Mouse (Mus musculus) natural killer cell, adult 2 months (primary cell): Measurements from ENCODE around the gene Gyg.
"Not testable (repeated sequence)": the region's sequence is repeated elsewhere in the genome, so short reads cannot be mapped to it uniquely, and the experiment has no call there.

Experiments
- DNase-seq, 2 experiments: peaks; one replicate each; pipeline ENCODE4 v3.0.0; 2022; ENCODE audit warnings: low spot score in 2 of 2

The Gyg gene

GRCm38 (mm10) chr3:20131350-20131720, 23.8 kb downstream of the Gyg start:
- DNase-seq = no peak

- peak in 1 of 2 experiments; percentile 28 for DNase-seq
Observed at GRCm38 (mm10) chr3:20130456-20131349, 24.4 kb downstream of the Gyg start.

GRCm38 (mm10) chr3:20129491-20129890, 25.6 kb downstream of the Gyg start:
- DNase-seq = no peak

GRCm38 (mm10) chr3:20127047-20127595, 28.0 kb downstream of the Gyg start:
- DNase-seq = no peak

GRCm38 (mm10) chr3:20125604-20126003, 29.5 kb downstream of the Gyg start:
- no peak for DNase-seq

- not testable (repeated sequence) for DNase-seq
Observed at GRCm38 (mm10) chr3:20121582-20121981, 33.5 kb downstream of the Gyg start.

GRCm38 (mm10) chr3:20119686-20120244, 35.4 kb downstream of the Gyg start:
- no peak for DNase-seq

GRCm38 (mm10) chr3:20119044-20119591, 36.0 kb downstream of the Gyg start:
- DNase-seq = no peak

- DNase-seq = no peak
Observed at GRCm38 (mm10) chr3:20111913-20112312, 43.2 kb downstream of the Gyg start.

GRCm38 (mm10) chr3:20108881-20109280, 46.2 kb downstream of the Gyg start:
- DNase-seq = no peak

GRCm38 (mm10) chr3:20104776-20105175, 50.3 kb downstream of the Gyg start:
- DNase-seq = peak; percentile 66 to 76

- DNase-seq = no peak
Observed at GRCm38 (mm10) chr3:20104318-20104717, 50.8 kb downstream of the Gyg start.

GRCm38 (mm10) chr3:20103830-20104229, 51.3 kb downstream of the Gyg start:
- DNase-seq = no peak

GRCm38 (mm10) chr3:20082161-20082560, 73.0 kb downstream of the Gyg start:
- no peak for DNase-seq

GRCm38 (mm10) chr3:20076145-20077053, 78.7 kb downstream of the Gyg start:
- DNase-seq = no peak
